Mouse (Mus musculus): ENCODE measurements around the gene Agtr1b.

GRCm38 (mm10) chr3:20334681-20335080 lies 32.3 kb downstream of the Agtr1b start:
- TF ChIP-seq EP300 (IDR thresholded peaks at IDR 0.05; ENCODE audit: low read depth) (no peak), CTCF (IDR thresholded peaks at IDR 0.05; ENCODE audit: low read depth) (peak; percentile 24; the same call in 1 of the 2 replicates)
